Mouse (Mus musculus): ENCODE measurements around the gene Slc22a29. TPM values are rescaled to one million over a fixed set of nuclear protein-coding genes. Genes with fewer than 3 reads are reported as not detected.

Gene Slc22a29
- polyA plus RNA-seq, 1 experiment from 2014 or later = not detected

Other genes with a start within 250 kb of the Slc22a29 start
- gene Slc22a28, start 86.9 kb downstream of the Slc22a29 start, polyA plus RNA-seq (2015; fragmentation: Nextera tagmentation; extraction: Ambion mirVana) = not detected in 2 replicates
- gene Slc22a30, start 186.2 kb upstream of the Slc22a29 start, polyA plus RNA-seq (2015; fragmentation: Nextera tagmentation; extraction: Ambion mirVana) = not detected in 2 replicates